Mouse (Mus musculus) embryonic facial prominence, embryonic 14.5 days (tissue): ENCODE measurements around the gene Lrrc17. TPM values are rescaled to one million over a fixed set of nuclear protein-coding genes. Genes with fewer than 3 reads are reported as not detected.
A peak's percentile ranks its signal among the peaks of the same experiment; 100 is the strongest.
"Not testable (repeated sequence)": the region's sequence is repeated elsewhere in the genome, so short reads cannot be mapped to it uniquely, and the experiment has no call there.

Experiments
- ATAC-seq: fragments of 200-750 bp; cut with Nextera tagmentation; 2 replicates; pipeline ENCODE4 v1.8.0; 2017; ENCODE audit warnings: low read depth, moderate number of reproducible peaks, moderate TSS enrichment
- DNase-seq: peaks from one replicate; pipeline ENCODE4 v3.0.0-alpha.2; 2015; ENCODE audit warnings: low spot score
- H3K27ac ChIP-seq: fragments of 300-500 bp; sonication (generic); replicated peaks from 2 replicates; pipeline ENCODE4 v1.5.1; 2014; ENCODE audit warnings: low read depth, mild to moderate bottlenecking, low read length, moderate library complexity
- H3K27me3 ChIP-seq: fragments of 300-500 bp; sonication (generic); replicated peaks from 2 replicates; pipeline ENCODE4 v1.6.1; 2014; ENCODE audit warnings: low read length; ENCODE audit not compliant: control insufficient read depth, insufficient read depth
- H3K36me3 ChIP-seq: fragments of 300-500 bp; sonication (generic); 2 replicates; pipeline ENCODE4 v1.6.1; 2014; ENCODE audit warnings: low read length, mixed read lengths; ENCODE audit not compliant: control insufficient read depth, insufficient read depth
- H3K4me1 ChIP-seq: fragments of 300-500 bp; sonication (generic); 2 replicates; pipeline ENCODE4 v1.6.1; 2014; ENCODE audit warnings: antibody characterized with exemption, low read length; ENCODE audit not compliant: control insufficient read depth, insufficient read depth
- H3K4me2 ChIP-seq: fragments of 300-500 bp; sonication (generic); 2 replicates; pipeline ENCODE4 v1.6.1; 2014; ENCODE audit warnings: low read depth, mild to moderate bottlenecking, low read length, moderate library complexity, mixed read lengths
- H3K4me3 ChIP-seq: fragments of 300-500 bp; sonication (generic); 2 replicates; pipeline ENCODE4 v1.5.1; 2014; ENCODE audit warnings: low read depth, mild to moderate bottlenecking, low read length
- H3K9ac ChIP-seq: fragments of 300-500 bp; sonication (generic); 2 replicates; pipeline ENCODE4 v1.6.1; 2014; ENCODE audit warnings: low read depth, mild to moderate bottlenecking, low read length, moderate library complexity, mixed read lengths
- H3K9me3 ChIP-seq: fragments of 300-500 bp; sonication (generic); 2 replicates; pipeline ENCODE4 v1.6.1; 2016; ENCODE audit warnings: low read length; ENCODE audit not compliant: control insufficient read depth
- WGBS: fragments of 180-500 bp; shearing (Covaris S2); extraction: QIAGEN DNeasy Blood & Tissue Kit; methylation state at CpG from one replicate; pipeline ENCODE4 v1.1.7; 2014; 5-methylcytosine and 5-hydroxymethylcytosine counted together
- polyA plus RNA-seq: library from polyadenylated mRNA; unstranded; fragments of >200 nt; fragmentation: Nextera tagmentation; extraction: Ambion mirVana; gene quantifications from 2 replicates; pipeline ENCODE4 v1.2.1, GENCODE M21; 2014

Lrrc17 gene
- polyA plus RNA-seq, 1 experiment from 2014 or later, result 138 TPM

GRCm38 (mm10) chr5:21593201-21593709, 49.9 kb downstream of the Lrrc17 start:
- Histone ChIP-seq H3K27ac (no peak overlapping the region), H3K4me2 (no peak overlapping the region), H3K9ac (no peak overlapping the region), H3K36me3 (no peaks in the 10 kb centered on the region), H3K27me3 (no peaks in the 10 kb centered on the region), H3K9me3 (no peaks in the 10 kb centered on the region), H3K4me1 (peaks cover 6% of the 10 kb centered on the region; the same call in 1 of the 2 replicates), H3K4me3 (no peak overlapping the region)
- DNase-seq, result no peak
- WGBS, result 71% methylated on average over 9 of the region's 9 CpGs
- no peak for ATAC-seq

- 78% methylated on average over 2 of the region's 2 CpGs for WGBS
- not testable (repeated sequence) for H3K4me1 ChIP-seq, H3K27ac ChIP-seq, H3K36me3 ChIP-seq, H3K4me3 ChIP-seq, H3K9me3 ChIP-seq, ATAC-seq, H3K9ac ChIP-seq, H3K27me3 ChIP-seq, H3K4me2 ChIP-seq, DNase-seq
Observed at GRCm38 (mm10) chr5:21599536-21599935, 56.2 kb downstream of the Lrrc17 start.

- no peaks in the 10 kb centered on the region for H3K36me3 ChIP-seq
- no peak overlapping the region for H3K4me3 ChIP-seq
- no peaks in the 10 kb centered on the region for H3K27me3 ChIP-seq
- DNase-seq, result no peak
- no peak overlapping the region for H3K9ac ChIP-seq
- no peak overlapping the region for H3K4me2 ChIP-seq
- no peaks in the 10 kb centered on the region for H3K9me3 ChIP-seq
- no peak overlapping the region for H3K27ac ChIP-seq
- no peaks in the 10 kb centered on the region for H3K4me1 ChIP-seq
- ATAC-seq, result no peak
- WGBS, result 92% methylated on average over 4 of the region's 4 CpGs
Observed at GRCm38 (mm10) chr5:21599961-21600360, 56.6 kb downstream of the Lrrc17 start.

GRCm38 (mm10) chr5:21605936-21606335, 62.6 kb downstream of the Lrrc17 start:
- no peak overlapping the region for H3K9ac ChIP-seq
- H3K4me2 ChIP-seq, result no peak overlapping the region
- no peaks in the 10 kb centered on the region for H3K9me3 ChIP-seq
- H3K27ac ChIP-seq, result no peak overlapping the region
- no peak for ATAC-seq
- H3K4me1 ChIP-seq, result no peaks in the 10 kb centered on the region
- H3K36me3 ChIP-seq, result no peaks in the 10 kb centered on the region
- no peak for DNase-seq
- H3K27me3 ChIP-seq, result no peaks in the 10 kb centered on the region
- WGBS, result 64% methylated on average over 6 of the region's 6 CpGs
- no peak overlapping the region for H3K4me3 ChIP-seq

GRCm38 (mm10) chr5:21608311-21609304, 65.2 kb downstream of the Lrrc17 start:
- H3K27me3 ChIP-seq, result no peaks in the 10 kb centered on the region
- DNase-seq (peak; percentile 17), ATAC-seq (no peak)
- H3K9ac ChIP-seq, result no peak overlapping the region
- H3K4me2 ChIP-seq, result no peak overlapping the region
- no peaks in the 10 kb centered on the region for H3K36me3 ChIP-seq
- H3K27ac ChIP-seq, result no peak overlapping the region; the same call in 1 of the 2 replicates
- 56% methylated on average over 12 of the region's 12 CpGs for WGBS
- H3K4me1 ChIP-seq, result no peaks in the 10 kb centered on the region
- H3K9me3 ChIP-seq, result no peaks in the 10 kb centered on the region
- H3K4me3 ChIP-seq, result no peak overlapping the region

GRCm38 (mm10) chr5:21610996-21611395, 67.6 kb downstream of the Lrrc17 start:
- WGBS, result 64% methylated on average over 3 of the region's 3 CpGs

GRCm38 (mm10) chr5:21614299-21614698, 70.9 kb downstream of the Lrrc17 start:
- WGBS, result 97% methylated on average over 11 of the region's 11 CpGs
- H3K4me2 ChIP-seq, ATAC-seq: not testable (repeated sequence)

More at GRCm38 (mm10) chr5:21610996-21611395, 67.6 kb downstream of the Lrrc17 start:
- H3K27ac ChIP-seq, result no peak overlapping the region
- H3K9ac ChIP-seq, result no peak overlapping the region
- no peak for DNase-seq
- no peak overlapping the region for H3K4me2 ChIP-seq
- no peaks in the 10 kb centered on the region for H3K27me3 ChIP-seq
- H3K4me3 ChIP-seq, result no peak overlapping the region
- H3K4me1 ChIP-seq, result no peaks in the 10 kb centered on the region
- no peak for ATAC-seq
- H3K36me3 ChIP-seq, result no peaks in the 10 kb centered on the region
- H3K9me3 ChIP-seq, result no peaks in the 10 kb centered on the region

GRCm38 (mm10) chr5:21616450-21617009, 73.2 kb downstream of the Lrrc17 start:
- H3K4me2 ChIP-seq, result no peak overlapping the region
- ATAC-seq, result no peak
- 71% methylated on average over 3 of the region's 3 CpGs for WGBS

More at GRCm38 (mm10) chr5:21614299-21614698, 70.9 kb downstream of the Lrrc17 start:
- not testable (repeated sequence) for H3K4me1 ChIP-seq, H3K27me3 ChIP-seq, H3K9ac ChIP-seq, H3K36me3 ChIP-seq, H3K4me3 ChIP-seq, H3K9me3 ChIP-seq, DNase-seq, H3K27ac ChIP-seq

More at GRCm38 (mm10) chr5:21616450-21617009, 73.2 kb downstream of the Lrrc17 start:
- Histone ChIP-seq H3K27me3 (no peaks in the 10 kb centered on the region), H3K4me3 (no peak overlapping the region), H3K9ac (no peak overlapping the region), H3K9me3 (no peaks in the 10 kb centered on the region), H3K27ac (no peak overlapping the region), H3K36me3 (no peaks in the 10 kb centered on the region), H3K4me1 (no peaks in the 10 kb centered on the region)
- no peak for DNase-seq
